Mouse (Mus musculus): Measurements from ENCODE around the gene Mbnl1. TPM values are rescaled to one million over a fixed set of nuclear protein-coding genes. Genes with fewer than 3 reads are reported as not detected.
A peak's percentile ranks its signal among the peaks of the same experiment; 100 is the strongest.

The Mbnl1 gene
- total RNA-seq, 2 experiments from 2014 or later, result 196 to 231 TPM

DNA sequence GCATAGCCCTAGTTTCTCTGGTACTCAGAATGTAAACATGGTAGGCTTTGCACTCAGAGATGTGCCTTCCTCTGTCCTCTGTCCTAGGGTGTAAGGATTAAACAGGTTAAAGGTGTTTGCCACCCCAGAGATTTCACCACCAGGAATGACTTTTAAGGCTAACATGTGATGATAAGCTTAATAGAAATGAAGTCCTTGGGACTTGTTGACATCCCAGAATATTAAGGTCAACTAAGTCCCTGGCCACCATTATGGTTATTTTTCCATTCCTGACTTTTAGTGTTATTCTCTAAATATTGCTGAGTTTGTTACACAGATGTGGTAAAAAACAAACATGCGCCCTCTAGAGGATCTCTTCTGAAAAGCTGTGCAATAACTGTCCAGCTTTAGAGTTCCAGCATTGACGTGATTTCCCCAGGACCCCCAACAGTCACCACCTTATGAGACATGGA lies 136.3 kb downstream of the Mbnl1 start:
- DNase-seq, result peak; percentile 45 to 75

DNA sequence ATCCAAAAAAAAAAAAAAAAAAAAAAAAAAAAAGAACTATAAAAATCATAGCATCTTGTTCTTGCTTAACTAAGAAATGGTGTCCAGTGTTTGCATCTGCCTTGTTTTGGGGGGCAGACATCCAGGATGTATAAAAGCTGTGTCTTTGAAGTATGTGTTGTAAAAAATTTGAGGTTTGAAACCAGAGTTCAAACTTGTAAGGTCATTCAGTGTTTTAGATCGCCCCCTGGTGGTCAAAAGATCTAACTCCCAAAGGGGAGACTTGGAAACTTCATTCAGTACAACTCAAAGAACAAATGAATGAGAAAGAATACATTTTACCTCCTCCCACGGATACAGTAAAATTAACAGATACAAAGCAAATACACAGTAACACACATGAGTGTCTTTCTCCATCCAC lies 139.2 kb downstream of the Mbnl1 start:
- DNase-seq, result peak; percentile 57 to 85

DNA sequence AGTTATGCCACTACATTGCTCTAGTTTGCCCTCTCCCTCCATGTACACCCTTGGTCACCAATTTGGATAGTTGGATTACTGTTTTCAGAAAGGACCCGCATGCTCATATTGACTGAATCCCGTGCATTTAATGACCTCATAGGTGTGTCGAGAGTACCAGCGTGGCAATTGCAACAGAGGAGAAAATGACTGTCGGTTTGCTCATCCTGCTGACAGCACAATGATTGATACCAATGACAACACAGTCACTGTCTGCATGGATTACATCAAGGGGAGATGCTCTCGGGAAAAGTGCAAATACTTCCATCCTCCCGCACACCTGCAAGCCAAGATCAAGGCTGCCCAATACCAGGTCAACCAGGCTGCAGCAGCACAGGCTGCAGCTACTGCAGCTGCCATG lies 140.5 kb downstream of the Mbnl1 start:
- DNase-seq, result no peak

DNA sequence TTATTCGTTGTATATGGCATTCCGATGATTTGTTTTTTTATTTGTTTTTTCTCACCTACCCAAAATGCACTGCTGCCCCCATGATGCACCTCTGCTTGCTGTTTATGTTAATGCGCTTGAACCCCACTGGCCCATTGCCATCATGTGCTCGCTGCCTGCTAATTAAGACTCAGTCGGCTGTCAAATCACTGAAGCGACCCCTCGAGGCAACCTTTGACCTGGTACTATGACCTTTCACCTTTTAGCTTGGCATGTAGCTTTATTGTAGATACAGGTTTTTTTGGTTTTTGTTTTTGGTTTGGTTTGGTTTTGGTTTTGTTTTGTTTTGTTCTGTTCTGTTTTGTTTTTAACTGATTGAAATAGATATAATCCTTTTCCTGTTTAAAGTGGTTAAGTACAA lies 141.9 kb downstream of the Mbnl1 start:
- no peak for DNase-seq

DNA sequence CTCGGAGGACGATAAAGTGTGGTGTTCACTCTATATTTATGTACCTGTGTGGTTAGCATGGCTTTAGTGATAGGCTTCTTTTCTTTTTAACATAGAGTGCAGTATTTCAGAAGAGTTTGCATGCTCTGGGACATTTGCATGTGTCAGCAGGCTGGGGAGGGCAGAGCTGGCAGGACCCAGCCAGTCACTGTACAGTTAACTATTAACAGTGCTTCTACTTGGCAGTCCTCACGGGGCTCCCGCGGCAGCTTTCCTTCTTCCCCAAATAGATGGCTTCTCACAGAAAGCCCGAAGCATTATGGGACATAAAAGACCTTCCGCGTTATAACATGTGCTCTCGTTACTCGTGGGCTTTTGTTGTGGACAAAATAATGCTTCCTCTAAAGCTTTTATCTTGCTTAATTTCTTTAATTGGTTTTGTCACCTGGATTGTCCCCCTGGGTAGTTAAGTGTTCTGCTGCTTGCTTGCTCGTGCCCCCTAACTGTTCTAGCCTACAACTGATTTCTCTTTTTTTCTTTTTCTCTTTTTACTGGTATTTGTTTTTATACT lies 142.5 kb downstream of the Mbnl1 start:
- peak; percentile 35 to 47 for DNase-seq

DNA sequence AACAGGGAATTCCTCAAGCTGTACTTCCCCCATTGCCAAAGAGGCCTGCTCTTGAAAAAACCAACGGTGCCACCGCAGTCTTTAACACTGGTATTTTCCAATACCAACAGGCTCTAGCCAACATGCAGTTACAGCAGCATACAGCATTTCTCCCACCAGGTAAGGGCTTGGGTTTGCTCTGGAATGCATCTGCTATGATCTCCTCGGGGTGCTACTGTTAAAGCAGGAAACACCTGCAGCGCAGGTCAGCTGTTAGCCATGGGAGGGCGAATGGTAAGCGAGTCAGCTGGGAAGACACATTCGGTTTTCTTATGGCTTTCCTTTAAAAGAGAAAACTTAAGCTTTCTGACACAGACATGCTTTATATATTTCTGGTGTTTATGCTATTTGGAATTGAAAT lies 143.0 kb downstream of the Mbnl1 start:
- DNase-seq, result no peak

DNA sequence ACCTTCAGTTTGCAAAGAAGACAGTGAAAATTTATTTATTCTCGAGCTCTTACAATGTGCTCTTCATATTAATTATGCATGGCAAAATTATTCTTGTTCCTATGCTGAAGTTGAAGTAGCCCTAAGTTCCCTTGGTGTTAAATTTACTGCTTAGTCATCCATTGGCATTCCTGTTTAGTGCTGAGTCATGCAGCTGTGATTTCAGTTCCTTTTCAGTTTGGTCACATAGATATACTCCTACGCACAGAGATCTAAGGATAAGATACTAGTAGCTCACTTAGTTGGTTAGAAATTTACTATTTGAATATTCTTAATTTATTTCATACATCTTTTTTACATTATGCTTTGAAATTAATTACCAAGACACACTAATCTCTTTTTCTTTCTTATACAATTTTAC lies 143.5 kb downstream of the Mbnl1 start:
- no peak for DNase-seq

DNA sequence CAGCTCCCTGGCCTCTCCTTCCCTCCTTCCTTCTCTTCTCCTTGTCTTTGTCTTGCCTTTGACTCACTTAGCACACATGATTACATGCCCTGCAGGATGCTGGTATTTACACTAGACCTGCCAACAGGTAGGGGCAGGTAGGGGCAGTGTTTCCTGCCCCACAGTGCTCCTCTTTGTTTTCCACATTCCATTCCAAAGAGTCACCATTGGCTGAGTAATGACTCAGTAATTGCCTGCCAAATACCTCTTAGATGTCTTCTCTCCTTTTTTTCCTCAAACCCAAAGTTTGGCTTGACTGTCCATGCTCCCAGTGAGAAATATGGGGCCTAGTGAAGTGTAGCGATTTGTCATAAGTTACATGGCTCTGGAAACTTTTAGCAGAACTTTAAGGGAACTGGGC lies 145.0 kb downstream of the Mbnl1 start:
- no peak for DNase-seq

DNA sequence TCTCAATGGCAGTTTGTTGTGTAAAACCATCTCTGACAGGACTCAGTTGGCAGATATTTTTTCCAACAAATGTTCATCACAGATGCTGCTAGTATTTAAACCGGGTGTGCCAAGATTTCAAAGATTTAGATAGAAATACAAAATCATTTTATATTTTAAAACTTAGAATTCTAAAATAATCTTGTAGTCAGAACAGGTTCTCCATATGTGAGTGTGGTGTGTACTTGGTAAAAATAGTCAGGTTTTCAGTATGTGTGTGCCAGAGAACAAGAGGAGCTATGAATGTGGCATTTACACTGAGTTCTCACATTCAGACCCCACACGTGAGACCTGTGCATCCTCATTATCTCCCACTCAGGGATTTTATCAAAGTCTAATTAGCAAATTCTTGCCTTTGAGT lies 147.6 kb downstream of the Mbnl1 start:
- no peak for DNase-seq

DNA sequence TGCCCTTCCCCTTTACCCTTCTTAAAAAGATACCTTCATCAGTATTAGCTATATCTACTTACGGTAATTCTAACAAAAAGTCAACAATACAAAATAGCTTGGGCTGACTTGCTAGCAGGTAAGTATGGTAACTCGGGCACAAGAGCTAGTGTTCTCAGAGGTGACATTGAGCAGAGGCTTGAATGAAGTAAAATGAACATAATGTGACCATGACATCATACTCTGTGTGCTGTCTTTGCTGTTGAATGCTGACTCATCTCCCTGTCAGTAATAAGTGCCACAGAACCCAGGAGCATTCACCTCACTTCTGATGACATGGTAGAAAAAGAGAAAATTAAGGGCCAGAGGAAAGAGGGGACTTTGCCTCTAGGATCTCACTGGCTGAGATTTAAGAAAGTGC lies 158.6 kb downstream of the Mbnl1 start:
- no peak for DNase-seq

DNA sequence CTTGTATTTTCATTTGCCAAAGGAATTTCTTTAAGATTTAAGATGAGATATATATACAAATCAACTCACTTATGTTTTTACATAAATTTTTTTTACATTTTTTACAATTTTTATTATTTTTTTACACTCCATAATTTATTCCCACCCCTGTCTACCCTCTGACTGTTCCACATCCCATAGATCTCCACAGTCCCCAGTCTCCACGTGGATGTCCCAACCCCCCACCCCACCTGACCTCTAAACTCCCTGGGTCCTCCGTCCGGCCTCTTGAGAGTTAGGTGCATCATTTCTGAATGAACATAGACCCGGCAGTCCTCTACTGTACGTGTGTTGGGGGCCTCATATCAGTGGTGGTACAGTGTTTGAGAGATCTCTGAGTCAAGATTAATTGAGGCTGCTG lies 159.1 kb downstream of the Mbnl1 start:
- no peak for DNase-seq

DNA sequence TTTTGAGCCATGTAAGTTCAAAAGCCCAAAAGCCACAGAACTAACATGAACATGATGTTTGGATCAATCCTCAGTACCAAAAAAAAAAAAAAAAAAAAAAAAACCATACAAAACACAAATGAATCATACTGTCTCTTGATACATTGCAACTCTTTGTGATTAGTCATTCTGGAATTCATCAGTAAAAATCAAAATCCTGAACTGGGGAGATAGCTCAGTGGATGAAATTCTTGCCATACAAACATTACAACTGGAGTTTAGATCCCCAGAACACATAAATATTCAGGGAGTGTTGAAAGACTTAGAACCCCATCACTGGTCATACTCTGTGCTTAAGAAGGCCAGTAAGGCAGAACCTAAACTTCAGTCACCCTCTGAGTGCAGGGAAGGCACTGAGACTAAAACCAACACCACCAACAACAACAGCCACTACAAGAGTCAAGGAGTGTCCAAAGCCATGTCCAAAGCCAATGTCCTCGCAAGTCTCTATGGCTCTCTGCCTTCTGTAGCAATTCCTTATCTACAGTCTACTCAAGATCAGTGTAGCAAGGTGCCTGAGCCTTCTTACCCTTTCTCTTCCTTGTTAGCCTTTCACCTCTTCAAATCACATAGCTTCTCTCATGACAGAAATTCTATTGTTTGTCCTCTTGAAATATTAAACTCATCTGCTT lies 160.3 kb downstream of the Mbnl1 start:
- DNase-seq, result no peak

DNA sequence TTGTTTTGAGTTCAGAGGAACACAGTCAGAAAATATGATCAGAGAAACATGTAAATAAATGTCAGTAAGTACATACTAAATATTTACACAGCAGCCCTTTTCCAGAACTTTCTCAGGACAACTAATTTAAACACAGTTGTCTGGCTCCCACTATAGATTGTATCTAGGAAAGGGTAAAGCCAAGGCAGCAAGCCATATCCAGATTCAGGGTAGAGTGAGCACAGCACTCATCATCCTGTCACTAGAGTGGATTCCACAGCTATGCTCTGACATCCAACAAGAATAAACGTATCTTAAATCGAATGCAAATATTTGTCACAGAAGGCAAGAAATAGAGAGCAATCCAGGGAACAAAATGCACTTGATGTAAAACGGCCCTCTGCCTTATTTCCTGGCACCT lies 165.9 kb downstream of the Mbnl1 start:
- no peak for DNase-seq

DNA sequence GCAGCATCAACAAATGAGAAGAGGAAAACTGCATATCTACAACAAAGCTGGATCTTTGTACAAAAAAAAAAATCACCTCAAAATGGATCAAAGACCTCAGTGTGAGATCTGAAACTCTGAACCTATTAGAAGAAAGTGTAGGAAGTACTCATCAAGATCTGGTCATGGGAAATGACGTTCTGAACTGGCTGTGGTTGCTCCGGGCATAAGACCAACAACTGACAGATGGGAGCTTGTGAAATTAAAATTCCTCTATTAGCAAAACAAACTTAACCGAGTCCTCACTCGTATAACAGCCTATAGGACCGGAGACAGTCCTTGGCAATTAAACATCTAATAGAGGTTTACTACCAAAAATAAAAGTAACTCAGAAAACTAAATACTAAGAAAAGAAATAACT lies 166.5 kb downstream of the Mbnl1 start:
- peak; percentile 31 to 59 for DNase-seq

DNA sequence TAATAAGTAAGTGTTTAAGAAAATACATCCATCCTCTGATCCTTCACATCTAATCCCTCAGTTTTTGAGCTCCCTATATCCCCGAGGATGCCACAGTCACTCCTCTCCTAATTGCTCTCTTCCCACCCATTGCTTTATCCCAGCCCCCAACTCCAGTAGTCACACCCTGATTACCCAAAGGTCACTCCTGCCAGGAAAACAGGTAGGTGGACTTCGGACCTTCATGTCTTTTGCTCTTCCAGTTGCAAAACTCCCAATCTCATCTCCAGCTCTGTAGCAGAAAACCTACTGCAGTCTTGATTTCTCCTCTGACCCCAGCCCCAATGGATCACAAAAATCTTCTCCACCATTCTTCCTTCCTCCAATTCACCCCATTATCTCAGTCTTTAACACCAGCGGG lies 169.6 kb downstream of the Mbnl1 start:
- DNase-seq, result no peak

DNA sequence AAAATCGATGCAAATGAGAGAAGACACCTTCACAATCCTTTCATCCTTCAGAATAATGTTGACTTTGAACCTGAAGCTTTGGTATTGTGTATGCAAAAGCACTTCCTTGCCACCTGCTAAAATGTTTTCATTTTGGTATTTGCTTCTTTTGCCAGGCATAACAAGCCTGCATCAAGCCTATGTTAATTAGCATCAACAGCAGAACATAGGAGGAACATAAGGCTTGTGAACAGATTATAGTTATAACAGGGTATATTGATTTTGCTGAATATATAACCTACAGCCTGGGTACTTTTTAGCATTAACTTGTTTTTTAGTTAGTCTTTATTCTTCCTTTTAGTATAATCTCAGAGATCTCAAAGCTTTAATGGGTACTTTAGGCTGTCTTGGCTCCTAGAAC lies 172.9 kb downstream of the Mbnl1 start:
- no peak for DNase-seq

DNA sequence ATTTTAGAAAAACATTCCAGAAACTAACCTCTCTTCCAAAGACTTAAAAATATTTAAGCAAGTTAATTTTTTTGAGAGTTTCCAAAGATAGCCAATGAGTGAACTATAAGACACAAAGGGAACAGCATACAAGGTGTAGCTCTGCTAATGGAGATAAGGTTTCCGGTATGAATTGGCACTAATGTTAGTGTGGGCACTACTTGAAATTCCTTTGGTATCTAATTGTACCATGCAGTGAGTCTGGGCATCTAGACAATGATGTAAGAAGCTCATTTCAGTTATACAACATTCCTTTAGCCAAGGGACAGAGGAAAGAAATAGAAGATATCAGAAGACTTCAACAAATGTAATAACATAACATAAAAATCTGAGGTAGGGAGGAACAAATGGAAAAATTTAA lies 175.7 kb downstream of the Mbnl1 start:
- no peak for DNase-seq

DNA sequence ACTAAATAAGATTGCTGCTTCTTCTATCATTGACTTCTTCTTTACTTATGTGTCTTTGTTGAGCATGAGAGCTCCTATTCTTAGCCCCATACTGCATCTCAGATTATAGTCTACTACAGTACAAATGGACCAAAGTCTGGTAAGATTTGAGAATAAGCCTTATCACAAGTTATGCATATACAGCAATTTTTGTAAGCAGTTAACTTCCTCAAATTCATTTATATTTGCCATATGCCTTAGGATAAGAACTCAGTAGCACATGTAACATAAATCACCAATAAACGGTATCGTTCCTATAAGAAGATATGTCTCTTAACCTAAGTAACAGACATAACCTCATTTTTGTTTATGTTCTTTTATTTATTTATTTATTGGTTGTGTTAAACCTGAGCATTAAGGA lies 188.1 kb downstream of the Mbnl1 start:
- DNase-seq, result no peak

All from heart, adult 18-20 months (tissue).